Mouse (Mus musculus): ENCODE results near the gene Kiss1.

- peak; percentile 43 for TF ChIP-seq CTCF (IDR thresholded peaks at IDR 0.05; ENCODE audit: low read depth)
- no peak for TF ChIP-seq EP300 (IDR thresholded peaks at IDR 0.05; ENCODE audit: low read depth)
Measured at GRCm38 (mm10) chr1:133311240-133311639, 10.4 kb upstream of the Kiss1 start.
